Mouse (Mus musculus) heart, adult 18-20 months (tissue): ENCODE data around the gene Cdc7. TPM values are rescaled to one million over a fixed set of nuclear protein-coding genes. Genes with fewer than 3 reads are reported as not detected.

Experiments used
- DNase-seq, 2 experiments: peaks; one replicate each; pipeline ENCODE4 v3.0.0; 2021 to 2022; ENCODE audit warnings: mixed read lengths in 1 of 2
- total RNA-seq, 2 experiments: library from RNA; stranded (reverse); gene quantifications; 2 replicates each; pipeline ENCODE4 v1.2.3; 2021

Cdc7 gene
- total RNA-seq, 2 experiments from 2014 or later = 0.57 to 0.65 TPM

- no peak for DNase-seq
Measured at GRCm38 (mm10) chr5:107023951-107024350, 59.8 kb downstream of the Cdc7 start.

- peak in 1 of 2 experiments; percentile 27 for DNase-seq
Measured at GRCm38 (mm10) chr5:107025371-107025770, 61.2 kb downstream of the Cdc7 start.

DNA sequence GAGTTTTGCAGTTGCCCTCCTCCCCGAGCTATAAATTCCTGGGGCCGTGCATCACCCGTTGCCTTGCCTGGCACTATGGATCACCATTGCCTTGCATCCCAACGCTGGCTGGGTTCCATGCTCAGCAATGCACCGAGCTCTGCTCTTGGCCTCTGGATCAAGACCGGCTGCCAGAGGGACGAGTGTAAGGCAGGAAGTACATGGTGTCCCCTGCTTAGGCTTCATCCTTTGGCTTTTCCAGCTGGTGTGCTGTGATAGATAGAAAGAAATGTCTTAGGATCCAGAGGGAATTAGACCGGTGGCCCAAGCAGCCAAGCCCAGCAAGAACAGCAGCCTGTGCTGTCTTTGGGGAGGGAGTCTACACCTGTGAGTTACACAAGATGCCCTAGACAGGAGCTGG is 61.7 kb downstream of the Cdc7 start:
- DNase-seq = peak; percentile 74 to 87

DNA sequence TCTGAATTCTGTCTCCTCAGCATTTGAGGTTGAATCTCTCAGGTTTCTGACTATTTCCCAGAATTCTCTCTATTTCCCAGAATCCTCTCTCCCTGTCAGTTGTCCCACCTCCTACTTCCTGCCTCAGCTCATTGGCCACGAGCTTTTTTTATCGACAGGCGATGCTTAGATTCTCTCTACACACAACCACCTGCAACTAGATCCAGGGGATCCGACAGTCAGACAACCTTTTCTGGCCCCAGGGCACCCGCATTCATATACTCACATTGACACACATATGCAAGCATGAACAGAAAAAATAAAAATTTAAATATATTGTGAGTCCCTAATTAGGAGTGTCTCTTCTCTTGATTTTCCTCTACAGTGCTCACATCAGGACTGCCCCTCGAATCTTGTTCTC is 63.5 kb downstream of the Cdc7 start:
- DNase-seq = no peak

GRCm38 (mm10) chr5:107028557-107028956 is 64.4 kb downstream of the Cdc7 start:
- no peak for DNase-seq

- DNase-seq = no peak
Measured at GRCm38 (mm10) chr5:107029801-107030200, 65.7 kb downstream of the Cdc7 start.

GRCm38 (mm10) chr5:107030821-107031220 is 66.7 kb downstream of the Cdc7 start:
- DNase-seq = no peak

Other genes starting within 250 kb of the Cdc7 start
- gene Hfm1, start 38.0 kb upstream of the Cdc7 start, total RNA-seq = not detected